Mouse (Mus musculus): ENCODE measurements around the gene Serpina3a.

GRCm38 (mm10) chr12:104106919-104107318 lies 5.6 kb upstream of the Serpina3a start:
- TF ChIP-seq ZNF384 (IDR thresholded peaks at IDR 0.05; ENCODE audit: low read depth, low read length) (no peak), CHD2 (IDR thresholded peaks at IDR 0.05; ENCODE audit: low read length) (no peak), CTCF (IDR thresholded peaks at IDR 0.05 in 2 of 3, conservative IDR thresholded peaks at IDR 0.05 in 1 of 3; ENCODE audit: control insufficient read depth in 1 of 3, insufficient read depth in 1 of 3, low read depth in 2 of 3, low read length in 3 of 3, poor library complexity in 1 of 3, severe bottlenecking in 1 of 3) (no peak), MYB (IDR thresholded peaks at IDR 0.05; ENCODE audit: low read depth, low read length) (no peak), GATA1 (IDR thresholded peaks at IDR 0.05; ENCODE audit: low read depth, low read length) (no peak), ELF1 (IDR thresholded peaks at IDR 0.05; ENCODE audit: low read depth, low read length) (no peak), SMC3 (IDR thresholded peaks at IDR 0.05; ENCODE audit: low read depth, low read length) (no peak), POLR2A (IDR thresholded peaks at IDR 0.05; ENCODE audit: control insufficient read depth in 1 of 2, insufficient read depth in 1 of 2, low read depth in 1 of 2, low read length in 2 of 2, poor library complexity in 1 of 2) (no peak), MAX (IDR thresholded peaks at IDR 0.05; ENCODE audit: low read length) (no peak), POLR2AphosphoS5 (IDR thresholded peaks at IDR 0.05; ENCODE audit: borderline replicate concordance, low read depth, low read length) (no peak), MYC (IDR thresholded peaks at IDR 0.05; ENCODE audit: low read depth, low read length) (no peak), POLR2AphosphoS2 (IDR thresholded peaks at IDR 0.05; ENCODE audit: low read length) (no peak), TAL1 (IDR thresholded peaks at IDR 0.05; ENCODE audit: low read length) (no peak), MEF2A (IDR thresholded peaks at IDR 0.05; ENCODE audit: extremely low read depth, insufficient replicate concordance, low read depth, low read length, poor library complexity, severe bottlenecking) (no peak)
